28 mouse cellular contexts compared by ENCODE assay signal in the genomic region with DNA sequence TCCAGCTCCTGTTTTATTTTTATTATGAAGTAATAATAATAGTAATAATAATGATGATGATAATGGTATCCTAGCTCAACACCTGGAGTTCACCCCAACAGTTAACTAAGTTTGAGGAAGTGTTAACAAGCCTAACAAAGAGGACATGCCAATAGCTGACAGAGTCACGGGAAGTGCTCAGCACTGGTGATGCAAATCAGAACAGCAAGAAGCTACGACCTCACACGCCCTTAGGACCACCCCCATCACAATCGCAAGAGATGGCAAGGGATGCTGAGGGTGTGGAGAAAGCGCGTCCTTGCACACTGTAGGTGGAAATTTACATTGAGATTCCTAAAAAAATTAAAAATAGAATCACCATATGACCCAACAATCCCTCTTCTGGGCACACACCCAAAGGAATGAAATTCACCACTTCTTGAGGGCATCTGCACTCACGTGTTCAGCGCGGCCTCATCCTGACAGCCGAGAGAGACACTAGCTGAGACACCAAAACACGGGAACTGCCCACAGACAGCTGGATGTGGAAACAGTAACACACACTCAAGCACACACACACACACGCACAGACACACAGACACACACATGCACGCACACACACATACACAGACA. TPM values are rescaled to one million over a fixed set of nuclear protein-coding genes. Genes with fewer than 3 reads are reported as not detected.
DNase-seq lines count a peak whose midpoint lies in the region; ATAC-seq and TF ChIP-seq lines count a peak whose summit lies in the region.
"Had no signal": no experiment of that assay in that cellular context is flagged by ENCODE, and none has a peak within 500 bp of the region (broad histone marks: within the 10 kb centered on the region; RNA-seq: fewer than 3 reads in every experiment).

No protein-coding gene starts in this region.

- no peak for TF ChIP-seq POLR2A in CH12.LX (IDR thresholded peaks at IDR 0.05; ENCODE audit: low read depth, low read length)

- no peaks in the 10 kb centered on the region for H3K27me3 ChIP-seq in CH12.LX (replicated peaks)
- no peaks in the 10 kb centered on the region for H3K27me3 ChIP-seq in hindbrain, embryonic 16.5 days (replicated peaks; ENCODE audit: control insufficient read depth, insufficient read depth, low read length)
- H3K27me3 ChIP-seq: embryonic facial prominence, embryonic 15.5 days; hindbrain, embryonic 12.5 days; neural tube, embryonic 13.5 days had no signal

- peaks cover 27 to 78% of the 10 kb centered on the region in 2 experiments for H3K36me3 ChIP-seq in CH12.LX (replicated peaks in 1 of 2; ENCODE audit: control insufficient read depth in 1 of 2, insufficient read depth in 1 of 2, low read length in 1 of 2)
- no peaks in the 10 kb centered on the region for H3K36me3 ChIP-seq in hindbrain, embryonic 16.5 days (ENCODE audit: control insufficient read depth, insufficient read depth, low read length)
- H3K36me3 ChIP-seq: embryonic facial prominence, embryonic 15.5 days; G1E had no signal

- H3K79me2 ChIP-seq in CH12.LX (replicated peaks; ENCODE audit: control insufficient read depth, extremely low read depth, insufficient read depth, poor library complexity, severe bottlenecking) = peaks cover 96% of the 10 kb centered on the region

- peak overlapping the region in 1 of 3 experiments; percentile 17 for H3K4me3 ChIP-seq in CH12.LX (replicated peaks in 1 of 3; ENCODE audit: low read depth in 2 of 3, low read length in 2 of 3, poor library complexity in 1 of 3)
- no peak overlapping the region for H3K4me3 ChIP-seq in hindbrain, embryonic 16.5 days (ENCODE audit: low read length)
- H3K4me3 ChIP-seq: embryonic facial prominence, embryonic 15.5 days; heart, embryonic 10.5 days; hindbrain, embryonic 12.5 days; midbrain, embryonic 10.5 days; myocyte; neural tube, embryonic 13.5 days had no signal

- peak; percentile 13 for DNase-seq in right cerebral cortex, adult 18-20 months
- no peak for DNase-seq in right cerebral cortex, postnatal 25 days
- DNase-seq in CH12.LX (ENCODE audit: extremely low read depth) = peak; percentile 40
- DNase-seq in brain, adult 2 months (ENCODE audit: low read depth, low spot score) = peak; percentile 65
- no peak for DNase-seq in adrenal gland, adult 8-10 months
- no peak for DNase-seq in left cerebral cortex, adult 11 months (ENCODE audit: low spot score)
- DNase-seq: adrenal gland, postnatal 36 days; cerebellum, adult 11 months; cerebellum, adult 9-11 months; heart, postnatal 10 days; kidney, adult 18-20 months; liver, postnatal 0 days; thymus, postnatal 25 days had no signal

- H3K4me1 ChIP-seq in CH12.LX (ENCODE audit: control insufficient read depth in 1 of 2, insufficient read depth in 2 of 2) = peaks cover 15 to 55% of the 10 kb centered on the region in 2 experiments
- H3K4me1 ChIP-seq in hindbrain, embryonic 16.5 days (ENCODE audit: control insufficient read depth, insufficient read depth, low read depth, low read length) = no peaks in the 10 kb centered on the region; the same call in 1 of the 2 replicates
- H3K4me1 ChIP-seq: midbrain, embryonic 10.5 days had no signal

- H3K4me2 ChIP-seq in CH12.LX (ENCODE audit: insufficient read depth, low read depth, poor library complexity, severe bottlenecking) = no peak overlapping the region
- no peak overlapping the region for H3K4me2 ChIP-seq in hindbrain, embryonic 16.5 days (ENCODE audit: low read length)
- H3K4me2 ChIP-seq: embryonic facial prominence, embryonic 15.5 days; hindbrain, embryonic 12.5 days; liver, embryonic 11.5 days; neural tube, embryonic 13.5 days had no signal

- H3K27ac ChIP-seq in CH12.LX (ENCODE audit: insufficient read depth, low read depth) = peak overlapping the region; percentile 33; the same call in 1 of the 2 replicates
- H3K27ac ChIP-seq in hindbrain, embryonic 16.5 days (ENCODE audit: low read depth, low read length) = no peak overlapping the region
- H3K27ac ChIP-seq: embryonic facial prominence, embryonic 15.5 days; heart, embryonic 10.5 days; hindbrain, embryonic 12.5 days; kidney, postnatal 0 days; macrophage; midbrain, embryonic 10.5 days; neural tube, embryonic 13.5 days had no signal

- in situ Hi-C loops in CH12.LX (cut with MboI; ENCODE audit: low pct_ligation_motif_present, low pct_unique_long_range_greater_than_20kb, low sequenced_read_pairs) = no loop called here

- TF ChIP-seq RAD21 in CH12.LX (IDR thresholded peaks at IDR 0.05; ENCODE audit: low read depth, low read length) = no peak

- dilution Hi-C loops in CH12.LX (cut with MboI; ENCODE audit: extremely low pct_ligation_motif_present, extremely low pct_unique_long_range_greater_than_20kb, low sequenced_read_pairs) = no loop called here

- H3K9me3 ChIP-seq in CH12.LX (replicated peaks; ENCODE audit: low read length) = peaks cover 21% of the 10 kb centered on the region
- H3K9me3 ChIP-seq in hindbrain, embryonic 16.5 days (ENCODE audit: control insufficient read depth, low read length) = no peaks in the 10 kb centered on the region
- H3K9me3 ChIP-seq: embryonic facial prominence, embryonic 15.5 days; heart, embryonic 10.5 days had no signal

- ATAC-seq in hindbrain, embryonic 16.5 days = no peak
- ATAC-seq: CD4-positive, CD25-positive, alpha-beta regulatory T cell, adult 4 months; forebrain, embryonic 16.5 days; liver, postnatal 0 days; lung, postnatal 0 days; midbrain, embryonic 16.5 days had no signal

- 83% methylated on average over 13 of the region's 13 CpGs for WGBS in hindbrain, embryonic 16.5 days

- no peak for TF ChIP-seq CTCF in CH12.LX (conservative IDR thresholded peaks at IDR 0.05 in 1 of 2, IDR thresholded peaks at IDR 0.05 in 1 of 2; ENCODE audit: low read depth in 2 of 2, low read length in 2 of 2)

- no peak overlapping the region for H3K9ac ChIP-seq in CH12.LX (ENCODE audit: insufficient read depth, low read depth)
- H3K9ac ChIP-seq in hindbrain, embryonic 16.5 days (ENCODE audit: low read depth, low read length) = no peak overlapping the region
- H3K9ac ChIP-seq: embryonic facial prominence, embryonic 15.5 days; hindbrain, embryonic 12.5 days; liver, postnatal 0 days; neural tube, embryonic 13.5 days had no signal

- TF ChIP-seq EP300 in CH12.LX (IDR thresholded peaks at IDR 0.05; ENCODE audit: low read length) = no peak

TF ChIP-seq in CH12.LX, 34 proteins besides CTCF, POLR2A, EP300 and RAD21:
- TF ChIP-seq NRF1 (IDR thresholded peaks at IDR 0.05; ENCODE audit: low read depth, low read length) (no peak), PAX5 (IDR thresholded peaks at IDR 0.05; ENCODE audit: low read length) (no peak), SMC3 (IDR thresholded peaks at IDR 0.05; ENCODE audit: low read depth, low read length) (no peak), NELFE (IDR thresholded peaks at IDR 0.05; ENCODE audit: low read depth, low read length) (no peak), JUND (conservative IDR thresholded peaks at IDR 0.05; ENCODE audit: low read depth, low read length) (no peak), USF1 (IDR thresholded peaks at IDR 0.05; ENCODE audit: low read depth, low read length) (no peak), SIN3A (IDR thresholded peaks at IDR 0.05; ENCODE audit: low read length) (no peak), KAT2A (IDR thresholded peaks at IDR 0.05; ENCODE audit: insufficient replicate concordance, low read length) (no peak), CHD2 (IDR thresholded peaks at IDR 0.05; ENCODE audit: low read length) (no peak), TBP (conservative IDR thresholded peaks at IDR 0.05; ENCODE audit: low read depth, low read length) (no peak), MYC (IDR thresholded peaks at IDR 0.05; ENCODE audit: low read depth, low read length) (no peak), POLR2AphosphoS2 (IDR thresholded peaks at IDR 0.05; ENCODE audit: low read depth, low read length) (no peak), ZKSCAN1 (IDR thresholded peaks at IDR 0.05; ENCODE audit: borderline replicate concordance, low read depth, low read length) (no peak)

RNA-seq across cellular contexts. Expression of a gene that starts 11.5 kb away (rescaled TPM):
- total RNA-seq in CH12.LX (2012; rRNA removed) (39.1 and 39.4 TPM in 2 replicates), CH12.LX (2014; rRNA removed) (18.8 and 22.5 TPM in 2 replicates)
- polyA plus RNA-seq in CH12.LX (2012; ENCODE audit: insufficient read length, low read depth) = 70.3 and 79.0 TPM in 2 replicates
- total RNA-seq in adrenal gland, adult 8-10 months (2022) = 10 to 100 TPM; 23.1 to 32.4 (median 27.6) TPM
- 127 and 139 TPM in 2 replicates for polyA plus RNA-seq in hindbrain, embryonic 16.5 days (2015; fragmentation: Nextera tagmentation; extraction: Ambion mirVana)
- polyA plus RNA-seq: G1E had no signal

Comparison
In these comparisons a context has a peak if more than half of its experiments do, and no peak if none do; other contexts are left out.
1. DNase-seq: peak in right cerebral cortex, adult 18-20 months (single experiment), CH12.LX (single experiment) and brain, adult 2 months (single experiment); none in right cerebral cortex, postnatal 25 days (single experiment), adrenal gland, adult 8-10 months (single experiment) and left cerebral cortex, adult 11 months (single experiment).